In the genomic region with DNA sequence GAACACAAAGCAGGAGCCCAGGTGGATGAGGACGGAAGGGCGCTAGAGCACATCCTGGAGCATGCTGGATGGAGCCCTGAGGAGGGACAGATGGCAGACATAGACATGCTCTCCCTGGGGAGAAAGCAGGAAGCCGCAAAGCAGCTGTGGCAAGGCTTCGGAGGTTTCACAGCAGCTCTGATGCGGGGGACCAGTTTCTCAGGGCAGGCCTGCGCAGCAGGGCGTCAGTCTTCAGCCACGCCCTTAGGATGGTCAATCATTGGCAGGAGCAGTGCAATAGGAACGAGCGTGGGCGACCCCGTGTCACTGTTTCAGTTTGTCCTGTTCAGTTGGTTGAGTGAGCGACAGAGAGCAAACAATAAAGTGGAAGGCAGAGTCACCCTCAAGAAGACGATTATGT, we compare ENCODE assay signal across 1 mouse cellular context.
TF ChIP-seq lines count a peak whose summit lies in the region.

No protein-coding gene starts in this region.

TF ChIP-seq in CH12.LX, 34 proteins besides CTCF, POLR2A, EP300 and RAD21 (continued from another document):
- peak; percentile 61 for TF ChIP-seq MAX (IDR thresholded peaks at IDR 0.05; ENCODE audit: low read length)
- TF ChIP-seq MXI1 (IDR thresholded peaks at IDR 0.05; ENCODE audit: low read depth, low read length): peak; percentile 58; the same call in 1 of the 2 replicates
- peak; percentile 69 for TF ChIP-seq MYC (IDR thresholded peaks at IDR 0.05; ENCODE audit: low read depth, low read length)
- TF ChIP-seq NELFE (IDR thresholded peaks at IDR 0.05; ENCODE audit: low read depth, low read length): no peak
- TF ChIP-seq POLR2AphosphoS2 (IDR thresholded peaks at IDR 0.05; ENCODE audit: low read depth, low read length): no peak
- TF ChIP-seq TBP (conservative IDR thresholded peaks at IDR 0.05; ENCODE audit: low read depth, low read length): no peak
- 0 out of 2 replicates have a peak, but pooled peaks have one; percentile 37 for TF ChIP-seq ZMIZ1 (IDR thresholded peaks at IDR 0.05; ENCODE audit: low read depth, low read length)
- TF ChIP-seq CHD1 (IDR thresholded peaks at IDR 0.05; ENCODE audit: low read depth, low read length): no peak
- 0 out of 2 replicates have a peak, but pooled peaks have one; percentile 46 for TF ChIP-seq MEF2A (IDR thresholded peaks at IDR 0.05; ENCODE audit: borderline replicate concordance, low read depth, low read length)
- TF ChIP-seq SMC3 (IDR thresholded peaks at IDR 0.05; ENCODE audit: low read depth, low read length): no peak
- peak; percentile 94 for TF ChIP-seq TCF12 (IDR thresholded peaks at IDR 0.05; ENCODE audit: low read depth, low read length)
